Mouse (Mus musculus): ENCODE measurements at regions not wholly inside any gene's neighbourhood (a gene's known extent, or its start where the extent isn't known, plus 50 kb on each side); places are given as distances from the start of the nearest gene placed in this dataset.
A peak's percentile ranks its signal among the peaks of the same experiment; 100 is the strongest.

DNA sequence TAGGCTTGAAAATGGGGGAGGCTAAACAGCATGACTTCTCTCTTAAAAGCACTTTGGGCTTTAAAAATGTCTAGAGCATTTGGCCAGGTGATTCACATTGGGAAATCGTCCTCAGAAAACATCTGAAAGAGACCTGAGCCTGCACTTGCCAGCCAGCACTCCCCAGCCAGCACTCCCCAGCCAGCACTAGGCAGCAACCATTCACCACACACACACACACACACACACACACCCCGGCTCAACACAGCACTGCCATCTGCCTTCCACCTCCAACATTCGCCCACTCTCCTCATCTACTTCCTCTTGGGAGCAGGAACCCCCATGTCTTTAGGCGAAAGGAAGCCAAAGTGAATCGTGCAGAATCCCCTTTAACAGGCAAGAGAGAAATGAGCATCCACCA, 85.4 kb downstream of the Atp23 start:
- H3K36me3 ChIP-seq: no peaks in the 10 kb centered on the region
- no peaks in the 10 kb centered on the region for H3K9me3 ChIP-seq
- H3K27me3 ChIP-seq (ENCODE audit: insufficient read depth, poor library complexity, severe bottlenecking): no peaks in the 10 kb centered on the region
- 74% methylated on average over 5 of the region's 5 CpGs for WGBS
- H3K4me1 ChIP-seq: no peaks in the 10 kb centered on the region
- no peak overlapping the region for H3K4me3 ChIP-seq
- no peak overlapping the region for H3K27ac ChIP-seq
- no peak for DNase-seq (ENCODE audit: low spot score)

GRCm38 (mm10) chr10:126814968-126815367, 86.2 kb downstream of the Atp23 start:
- WGBS: 91% methylated on average over 18 of the region's 18 CpGs
- no peaks in the 10 kb centered on the region for H3K27me3 ChIP-seq (ENCODE audit: insufficient read depth, poor library complexity, severe bottlenecking)
- H3K4me3 ChIP-seq: no peak overlapping the region
- no peaks in the 10 kb centered on the region for H3K4me1 ChIP-seq
- DNase-seq (ENCODE audit: low spot score): no peak
- no peak overlapping the region for H3K27ac ChIP-seq
- no peaks in the 10 kb centered on the region for H3K9me3 ChIP-seq
- no peaks in the 10 kb centered on the region for H3K36me3 ChIP-seq

DNA sequence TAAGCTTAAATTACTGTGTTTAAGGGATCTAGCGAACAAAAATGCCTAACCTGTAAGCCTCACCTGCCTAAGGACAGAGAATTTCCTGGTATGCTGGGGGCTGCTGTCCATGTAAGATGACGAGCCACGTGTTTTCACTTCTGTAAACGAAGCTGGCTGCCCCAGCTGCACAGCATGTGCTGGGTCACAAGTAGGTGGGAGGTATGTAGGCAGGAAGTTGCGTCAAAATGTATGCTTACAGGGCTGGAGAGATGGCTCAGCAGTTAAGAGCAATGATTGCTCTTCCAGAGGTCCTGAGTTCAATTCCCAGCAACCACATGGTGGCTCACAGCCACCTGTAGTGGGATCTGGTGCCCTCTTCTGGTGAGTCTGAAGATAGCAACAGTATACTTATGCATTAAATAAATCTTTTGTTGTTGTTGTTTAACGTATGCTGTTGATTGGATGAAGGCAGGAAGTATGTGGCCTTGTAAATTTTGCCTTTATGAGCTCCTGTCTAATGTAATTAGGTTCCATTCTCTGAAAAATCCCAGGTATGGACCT, 88.0 kb downstream of the Atp23 start:
- Histone ChIP-seq H3K4me1 (no peaks in the 10 kb centered on the region), H3K27me3 (ENCODE audit: insufficient read depth, poor library complexity, severe bottlenecking) (no peaks in the 10 kb centered on the region), H3K36me3 (no peaks in the 10 kb centered on the region), H3K9me3 (no peaks in the 10 kb centered on the region), H3K27ac (no peak overlapping the region), H3K4me3 (no peak overlapping the region)
- WGBS: 83% methylated on average over 6 of the region's 6 CpGs
- DNase-seq (ENCODE audit: low spot score): no peak

GRCm38 (mm10) chr10:126812243-126812755, 88.9 kb downstream of the Atp23 start:
- H3K36me3 ChIP-seq: no peaks in the 10 kb centered on the region
- no peak overlapping the region for H3K27ac ChIP-seq
- 70% methylated on average over 7 of the region's 7 CpGs for WGBS

DNA sequence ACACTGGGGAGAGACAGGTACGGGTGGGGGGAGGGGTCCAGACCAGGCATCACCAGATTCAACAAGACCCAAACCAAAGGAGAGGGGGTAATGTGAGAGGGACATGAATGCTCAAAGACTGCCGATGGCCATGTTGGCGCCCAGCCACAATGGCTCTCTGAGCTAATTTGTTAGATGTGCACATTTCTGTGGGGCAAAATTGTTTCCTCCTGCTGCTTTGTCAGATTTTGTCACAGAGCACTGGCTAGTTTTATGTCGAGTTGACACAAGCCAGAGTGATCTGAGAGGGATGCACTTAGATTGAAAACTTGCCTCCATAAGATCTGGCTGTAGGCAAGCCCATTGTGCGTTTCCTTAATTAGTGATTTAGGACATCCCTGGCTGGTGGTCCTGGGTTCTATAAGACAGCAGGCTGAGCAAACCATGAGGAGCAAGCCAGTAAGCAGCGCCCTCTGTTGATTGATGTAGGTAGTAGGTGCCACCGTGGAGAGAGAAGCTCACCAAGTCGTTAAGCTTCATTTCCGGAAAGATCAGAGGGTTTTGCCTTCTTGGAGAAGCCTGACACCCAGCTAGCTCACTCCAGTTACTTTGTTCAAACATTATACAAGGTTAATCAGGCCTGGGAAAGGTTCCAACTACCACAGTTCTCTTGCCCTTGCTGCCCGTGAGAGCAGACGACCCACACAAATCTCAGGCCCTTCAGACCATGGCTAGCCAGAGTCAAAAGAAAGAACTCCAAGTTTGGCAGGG, 90.6 kb downstream of the Atp23 start:
- no peak overlapping the region for H3K4me3 ChIP-seq
- no peak overlapping the region for H3K27ac ChIP-seq
- H3K9me3 ChIP-seq: no peaks in the 10 kb centered on the region
- H3K36me3 ChIP-seq: no peaks in the 10 kb centered on the region
- H3K4me1 ChIP-seq: no peaks in the 10 kb centered on the region
- H3K27me3 ChIP-seq (ENCODE audit: insufficient read depth, poor library complexity, severe bottlenecking): no peaks in the 10 kb centered on the region
- DNase-seq (ENCODE audit: low spot score): no peak
- WGBS: 75% methylated on average over 11 of the region's 11 CpGs

More at GRCm38 (mm10) chr10:126812243-126812755, 88.9 kb downstream of the Atp23 start:
- no peak for DNase-seq (ENCODE audit: low spot score)
- Histone ChIP-seq H3K4me3 (no peak overlapping the region), H3K27me3 (ENCODE audit: insufficient read depth, poor library complexity, severe bottlenecking) (no peaks in the 10 kb centered on the region), H3K4me1 (no peaks in the 10 kb centered on the region), H3K9me3 (no peaks in the 10 kb centered on the region)

DNA sequence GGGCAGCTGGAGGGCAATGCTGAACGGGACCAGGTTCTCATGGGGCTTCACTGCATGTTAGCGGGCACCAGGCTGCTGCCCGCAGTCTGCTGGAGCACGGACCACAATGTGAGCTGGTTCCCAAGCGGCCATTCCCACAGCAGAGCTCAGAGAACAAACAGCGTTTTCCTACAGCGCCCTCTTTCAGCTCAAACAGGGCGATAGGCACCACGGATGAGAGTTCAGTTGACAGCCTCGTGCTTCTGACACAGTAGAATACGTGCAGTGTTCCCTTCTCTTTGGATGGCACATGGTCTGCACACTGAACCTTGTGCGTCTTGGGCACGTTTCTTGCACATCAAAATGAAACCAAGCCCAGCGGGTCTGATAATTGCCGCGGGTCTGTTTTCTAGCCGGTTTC, 91.6 kb downstream of the Atp23 start:
- no peaks in the 10 kb centered on the region for H3K27me3 ChIP-seq (ENCODE audit: insufficient read depth, poor library complexity, severe bottlenecking)
- no peaks in the 10 kb centered on the region for H3K36me3 ChIP-seq
- 47% methylated on average over 17 of the region's 17 CpGs for WGBS
- no peak for DNase-seq (ENCODE audit: low spot score)
- H3K27ac ChIP-seq: no peak overlapping the region
- H3K9me3 ChIP-seq: no peaks in the 10 kb centered on the region
- H3K4me1 ChIP-seq: no peaks in the 10 kb centered on the region
- H3K4me3 ChIP-seq: peak overlapping the region; percentile 41

GRCm38 (mm10) chr10:126806881-126807280, 94.3 kb downstream of the Atp23 start:
- no peak for DNase-seq (ENCODE audit: low spot score)
- 85% methylated on average over 4 of the region's 4 CpGs for WGBS
- H3K36me3 ChIP-seq: no peaks in the 10 kb centered on the region
- no peak overlapping the region for H3K4me3 ChIP-seq
- no peaks in the 10 kb centered on the region for H3K4me1 ChIP-seq
- no peaks in the 10 kb centered on the region for H3K9me3 ChIP-seq
- H3K27ac ChIP-seq: no peak overlapping the region
- no peaks in the 10 kb centered on the region for H3K27me3 ChIP-seq (ENCODE audit: insufficient read depth, poor library complexity, severe bottlenecking)

DNA sequence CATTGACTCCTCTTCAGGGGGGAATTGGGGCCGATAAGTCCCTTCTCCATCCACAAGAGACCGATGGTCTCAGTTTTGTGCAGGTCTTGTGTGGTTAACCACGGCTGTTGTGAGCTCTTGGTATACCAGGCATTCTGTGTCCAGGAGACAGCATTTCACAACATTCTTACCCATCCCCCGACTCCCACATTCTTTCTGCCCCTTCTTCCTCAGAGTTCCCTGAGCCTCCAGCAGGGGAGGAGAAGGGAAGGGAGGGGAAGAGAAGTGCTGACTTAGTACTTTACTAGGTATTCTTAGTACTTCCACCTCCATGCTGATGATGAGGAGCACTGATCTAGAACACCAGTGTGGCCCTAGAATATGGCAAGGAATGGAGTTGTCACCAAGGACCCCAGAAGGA, 98.4 kb downstream of the Atp23 start:
- H3K27ac ChIP-seq: no peak overlapping the region
- no peaks in the 10 kb centered on the region for H3K4me1 ChIP-seq
- 69% methylated on average over 4 of the region's 4 CpGs for WGBS
- H3K27me3 ChIP-seq (ENCODE audit: insufficient read depth, poor library complexity, severe bottlenecking): no peaks in the 10 kb centered on the region
- no peak overlapping the region for H3K4me3 ChIP-seq
- no peaks in the 10 kb centered on the region for H3K36me3 ChIP-seq
- no peak for DNase-seq (ENCODE audit: low spot score)
- H3K9me3 ChIP-seq: no peaks in the 10 kb centered on the region

- Histone ChIP-seq H3K4me3 (no peak overlapping the region), H3K9me3 (no peaks in the 10 kb centered on the region), H3K36me3 (no peaks in the 10 kb centered on the region), H3K4me1 (no peaks in the 10 kb centered on the region), H3K27me3 (ENCODE audit: insufficient read depth, poor library complexity, severe bottlenecking) (no peaks in the 10 kb centered on the region), H3K27ac (no peak overlapping the region)
- 52% methylated on average over 4 of the region's 4 CpGs for WGBS
- no peak for DNase-seq (ENCODE audit: low spot score)
Observed at GRCm38 (mm10) chr10:126799393-126799792, 101.8 kb downstream of the Atp23 start.

- Histone ChIP-seq H3K4me1 (peaks cover 10% of the 10 kb centered on the region; the same call in 1 of the 2 replicates), H3K27ac (no peak overlapping the region), H3K4me3 (no peak overlapping the region), H3K36me3 (no peaks in the 10 kb centered on the region), H3K27me3 (ENCODE audit: insufficient read depth, poor library complexity, severe bottlenecking) (no peaks in the 10 kb centered on the region), H3K9me3 (no peaks in the 10 kb centered on the region)
- no peak for DNase-seq (ENCODE audit: low spot score)
- WGBS: 51% methylated on average over 3 of the region's 3 CpGs
Observed at GRCm38 (mm10) chr10:126793136-126793535, 108.0 kb downstream of the Atp23 start.

DNA sequence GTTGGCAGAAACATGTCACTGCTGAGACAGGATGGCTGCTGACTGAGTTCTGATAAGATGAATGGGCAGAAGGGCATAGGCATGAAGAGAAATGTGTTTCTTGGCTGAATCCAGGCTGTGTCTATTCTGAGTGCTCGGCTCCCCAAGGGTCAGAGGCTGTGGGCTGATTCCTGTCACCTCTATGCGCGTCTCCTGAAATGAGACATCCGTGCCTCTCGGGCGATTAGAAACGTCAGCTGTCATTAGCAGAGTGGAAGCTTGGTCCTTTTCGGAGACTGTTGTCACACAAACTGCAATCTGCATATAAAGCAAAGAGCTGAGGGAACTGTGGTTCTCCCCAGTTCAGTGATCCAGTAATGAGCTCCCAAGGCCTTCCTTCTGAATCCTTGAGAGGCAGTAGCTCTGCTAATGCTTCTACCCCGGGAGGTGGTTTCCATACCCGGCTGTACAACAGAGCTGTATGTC, 108.8 kb downstream of the Atp23 start:
- peak; percentile 80 for DNase-seq (ENCODE audit: low spot score)
- no peak overlapping the region for H3K27ac ChIP-seq
- H3K27me3 ChIP-seq (ENCODE audit: insufficient read depth, poor library complexity, severe bottlenecking): no peaks in the 10 kb centered on the region
- no peak overlapping the region for H3K4me3 ChIP-seq
- no peaks in the 10 kb centered on the region for H3K9me3 ChIP-seq
- H3K36me3 ChIP-seq: no peaks in the 10 kb centered on the region
- peaks cover 10% of the 10 kb centered on the region; the same call in 1 of the 2 replicates for H3K4me1 ChIP-seq
- 52% methylated on average over 10 of the region's 10 CpGs for WGBS

DNA sequence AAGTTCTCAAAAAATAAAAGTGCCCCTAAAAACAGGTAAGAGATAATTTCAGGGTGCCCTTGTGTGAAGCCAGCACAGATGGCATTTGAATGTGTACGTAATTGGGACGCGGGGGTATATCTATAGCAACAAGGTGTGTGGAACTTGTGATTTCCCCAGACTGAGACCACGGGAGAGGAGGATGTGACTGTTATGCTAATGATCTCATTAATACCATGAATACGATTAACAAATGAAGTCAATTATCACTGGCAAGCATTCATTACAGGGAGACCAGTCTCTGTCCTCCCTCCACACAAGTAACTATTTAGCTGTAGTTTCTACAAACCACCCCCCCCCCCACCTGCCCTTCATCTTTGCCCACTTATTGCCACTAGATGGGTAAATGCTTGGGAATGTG, 112.9 kb downstream of the Atp23 start:
- no peak overlapping the region for H3K27ac ChIP-seq
- WGBS: 86% methylated on average over 5 of the region's 5 CpGs
- H3K36me3 ChIP-seq: no peaks in the 10 kb centered on the region
- H3K9me3 ChIP-seq: no peaks in the 10 kb centered on the region
- no peaks in the 10 kb centered on the region for H3K27me3 ChIP-seq (ENCODE audit: insufficient read depth, poor library complexity, severe bottlenecking)
- no peak for DNase-seq (ENCODE audit: low spot score)
- no peak overlapping the region for H3K4me3 ChIP-seq
- peaks cover 10% of the 10 kb centered on the region; the same call in 1 of the 2 replicates for H3K4me1 ChIP-seq

DNA sequence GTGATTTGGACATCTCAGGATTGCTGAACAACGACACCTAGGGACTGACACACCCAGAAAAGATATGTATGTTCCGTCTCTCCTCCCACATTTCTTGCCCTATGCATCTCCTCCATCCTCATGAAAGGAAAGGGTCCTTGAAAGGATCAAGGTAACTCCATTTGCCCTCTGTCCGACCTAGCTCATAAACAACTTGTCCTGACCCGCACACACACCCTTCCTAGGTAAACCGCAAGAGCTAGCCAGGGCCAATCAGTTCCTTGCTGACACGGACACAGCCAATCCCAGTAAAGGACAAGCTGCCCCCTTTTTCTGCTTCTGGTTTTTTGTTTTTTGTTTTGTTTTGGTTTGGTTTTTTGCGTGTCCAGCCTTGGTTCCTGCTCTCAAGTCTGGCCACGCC, 118.0 kb downstream of the Atp23 start:
- no peak for DNase-seq (ENCODE audit: low spot score)
- Histone ChIP-seq H3K4me1 (no peaks in the 10 kb centered on the region), H3K27ac (no peak overlapping the region), H3K4me3 (no peak overlapping the region), H3K9me3 (no peaks in the 10 kb centered on the region), H3K27me3 (ENCODE audit: insufficient read depth, poor library complexity, severe bottlenecking) (no peaks in the 10 kb centered on the region), H3K36me3 (no peaks in the 10 kb centered on the region)
- WGBS: 82% methylated on average over 8 of the region's 8 CpGs

All from heart, embryonic 10.5 days (tissue).